Mouse (Mus musculus) mouse embryonic stem cell (cell line): ENCODE measurements at regions not wholly inside any gene's neighbourhood (a gene's known extent, or its start where the extent isn't known, plus 50 kb on each side); places are given as distances from the start of the nearest gene placed in this dataset.
"Not testable (repeated sequence)": the region's sequence is repeated elsewhere in the genome, so short reads cannot be mapped to it uniquely, and the experiment has no call there.

Experiments used
- in situ Hi-C, 2 experiments: fragments of 300-500 bp; cut with MboI; formaldehyde crosslinking; loops; 1 replicate in 1 of 2; 3 replicates in 1 of 2; pipeline ENCODE4 v1.14.3; 2019 to 2020; ENCODE audit warnings: low sequenced_read_pairs in 2 of 2, low pct_unique_long_range_greater_than_20kb in 1 of 2, mixed read lengths in 1 of 2; ENCODE audit not compliant: unreplicated experiment in 1 of 2

DNA sequence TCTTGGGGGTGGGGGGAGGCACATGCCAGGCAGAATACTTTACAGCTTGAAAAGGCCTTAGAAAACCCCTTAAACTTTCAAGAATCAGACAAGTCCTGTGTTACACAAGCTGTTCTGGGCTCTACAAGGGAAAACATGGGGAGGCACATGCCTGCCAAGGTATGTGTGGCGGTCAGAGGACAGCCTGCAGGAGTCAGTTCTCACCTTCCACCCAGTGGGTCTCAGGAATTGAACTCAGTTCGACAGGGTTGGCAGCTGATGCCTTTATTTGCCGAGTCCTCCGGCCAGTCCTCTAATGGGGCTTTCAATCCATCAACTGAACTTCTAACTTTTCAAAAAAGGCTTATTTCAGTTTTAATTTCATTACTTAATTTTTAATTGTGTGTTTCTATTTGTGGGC, 129.6 kb upstream of the Mrps10 start:
- in situ Hi-C loops: no loop called here

GRCm38 (mm10) chr17:47237881-47238280, 130.8 kb upstream of the Mrps10 start:
- in situ Hi-C loops: not testable (repeated sequence)

DNA sequence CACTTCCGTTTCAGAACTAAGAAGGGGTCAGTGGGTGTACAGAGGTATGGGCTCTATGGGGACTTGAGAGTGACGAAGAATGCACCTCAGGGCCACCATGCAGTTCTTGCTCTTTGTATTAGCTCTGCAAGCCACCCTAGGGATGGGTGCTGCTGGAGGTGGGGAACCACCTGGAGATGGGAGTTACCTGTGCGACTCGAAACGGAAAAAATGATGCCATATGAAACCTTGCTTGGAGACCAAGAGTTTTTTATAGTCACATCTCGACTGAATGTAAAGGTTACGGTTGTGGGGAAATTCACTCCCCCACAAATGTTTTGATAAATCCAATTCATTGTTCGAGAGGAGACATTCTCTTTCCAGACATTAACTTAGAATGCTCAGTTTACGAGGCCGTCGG, 134.3 kb upstream of the Mrps10 start:
- in situ Hi-C loops: no loop called here

DNA sequence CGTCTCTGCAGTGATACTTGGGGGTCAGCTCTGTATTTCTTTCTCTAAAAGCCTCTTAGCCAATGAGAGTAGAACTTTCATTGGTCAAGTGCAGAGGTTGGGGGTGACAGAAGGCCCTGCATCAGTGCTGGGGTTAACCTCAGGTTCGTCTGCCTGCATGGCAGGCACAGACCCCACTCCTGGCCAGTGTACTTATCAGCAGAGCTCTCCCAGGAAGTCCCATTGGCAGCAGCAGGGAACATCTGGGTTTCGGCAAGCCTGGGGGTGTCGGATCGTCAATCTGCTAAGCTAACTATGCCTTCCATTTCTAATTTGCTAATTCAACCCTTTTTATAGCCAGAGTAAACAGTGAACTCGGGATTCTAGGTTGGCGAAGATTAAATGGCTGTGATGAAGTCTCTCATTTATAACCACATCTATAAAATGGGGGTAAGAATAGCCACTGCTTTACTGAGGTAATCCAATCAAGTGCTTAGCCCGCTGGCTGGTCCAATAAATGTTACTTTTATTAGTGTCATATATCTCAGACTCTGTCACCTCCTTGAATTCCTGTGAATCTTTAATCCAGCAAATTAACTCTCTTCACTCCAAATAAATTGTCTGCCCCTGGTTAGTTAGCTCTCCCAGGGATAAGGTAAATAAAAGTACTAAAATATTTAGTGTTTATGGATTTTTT, 135.5 kb upstream of the Mrps10 start:
- in situ Hi-C loops: no loop called here

- in situ Hi-C loops: no loop called here
Observed at GRCm38 (mm10) chr17:47230715-47231114, 138.0 kb upstream of the Mrps10 start.

DNA sequence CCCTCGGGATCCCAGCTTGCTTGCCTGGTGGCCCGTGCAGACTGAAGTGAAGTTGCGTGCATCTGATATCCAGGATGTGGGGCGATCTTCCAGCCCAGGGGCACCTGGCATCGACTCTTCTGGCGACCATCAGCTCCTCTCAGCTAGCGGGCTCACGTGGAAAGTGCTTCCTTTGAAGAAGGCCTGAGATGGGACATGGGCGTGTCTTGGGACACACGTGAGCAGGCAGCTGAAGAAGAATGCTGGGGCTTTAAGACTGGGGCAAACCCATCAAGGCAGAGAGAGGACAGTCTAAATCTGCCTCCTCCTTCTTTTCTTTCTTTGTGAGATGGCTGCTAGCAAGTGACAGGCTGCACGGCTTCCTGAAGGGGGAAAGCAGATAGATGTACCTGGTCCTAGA, 142.3 kb upstream of the Mrps10 start:
- in situ Hi-C loops: no loop called here

DNA sequence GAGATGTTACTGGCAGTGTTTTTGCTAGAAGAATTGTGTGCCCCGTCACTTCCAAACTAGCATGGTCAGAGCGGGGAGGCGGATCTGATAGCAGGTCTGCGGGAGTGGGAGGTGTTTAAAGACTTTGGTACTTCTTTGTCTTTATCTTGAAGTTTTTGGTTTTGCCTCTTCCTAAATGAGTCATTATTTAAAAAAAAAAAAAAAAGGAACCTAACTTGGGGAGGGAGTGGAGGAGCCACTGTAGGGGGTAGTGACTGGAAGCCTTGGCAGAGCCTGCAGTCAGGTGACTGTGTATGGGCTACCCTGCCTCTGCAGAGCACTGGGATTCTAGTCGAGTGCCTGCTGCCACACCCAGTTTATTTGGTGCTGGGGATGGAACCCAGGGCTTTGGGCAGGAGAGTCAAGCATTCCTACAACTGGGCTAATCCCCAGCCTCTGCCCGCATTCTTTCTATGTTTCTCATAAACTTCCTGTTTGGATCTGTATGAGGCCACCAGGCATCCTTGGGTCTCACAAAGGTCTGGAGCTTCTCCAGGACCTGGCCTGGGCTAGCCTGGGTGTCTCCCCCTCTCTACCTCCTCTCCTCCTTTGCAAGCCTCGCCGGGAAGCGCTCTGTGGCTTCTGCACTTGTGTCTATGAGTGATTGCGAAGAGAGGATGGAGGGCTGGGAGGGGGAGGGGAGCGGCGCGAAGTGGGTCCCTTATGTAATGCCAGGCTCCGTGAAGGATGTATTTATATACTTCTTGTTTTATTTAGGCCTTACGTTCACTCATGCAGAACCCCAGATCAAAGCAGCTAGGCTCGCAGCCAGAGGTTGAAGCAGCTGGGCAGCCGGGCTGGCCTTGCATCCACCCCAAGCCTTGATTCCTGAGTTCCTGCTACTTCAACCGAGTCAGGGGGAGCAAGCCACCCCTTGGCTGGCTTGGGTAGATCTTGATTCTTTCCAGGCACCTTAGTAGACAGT, 143.1 kb upstream of the Mrps10 start:
- in situ Hi-C loops: no loop called here

DNA sequence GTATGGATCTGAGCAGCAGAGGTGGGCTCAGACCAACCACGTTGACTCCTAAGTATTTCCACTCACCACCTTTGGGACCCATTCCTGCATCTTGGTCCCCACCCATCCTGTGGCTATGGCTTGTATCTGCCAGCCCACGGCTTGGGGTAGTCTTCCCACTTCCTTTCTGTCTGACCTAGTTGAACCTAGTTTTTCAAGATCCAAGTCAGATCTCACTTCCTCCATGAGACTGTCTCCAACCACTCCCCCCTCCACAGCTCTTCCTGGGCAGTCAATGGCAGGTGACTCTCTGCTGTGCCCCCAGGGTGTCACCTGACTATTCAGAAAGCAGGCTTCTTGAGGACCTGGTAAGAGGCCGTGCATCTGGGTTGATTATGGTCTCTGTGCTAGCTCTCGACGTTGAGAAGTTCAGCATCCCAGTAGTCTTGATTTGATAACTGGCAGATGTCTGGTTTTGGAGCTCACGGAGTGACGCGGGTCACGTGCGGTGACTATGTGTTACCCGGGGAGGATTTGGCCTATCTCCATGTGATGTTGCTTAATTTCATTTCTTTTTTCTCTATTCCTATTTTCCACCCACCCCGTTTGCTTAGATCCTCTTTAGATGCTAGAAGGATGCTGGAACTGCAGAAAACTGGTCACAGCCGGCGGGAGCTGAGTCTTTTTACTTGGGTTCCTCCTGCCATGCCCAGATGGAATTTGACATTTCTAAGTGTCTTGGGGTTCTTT, 147.5 kb upstream of the Mrps10 start:
- in situ Hi-C loops: no loop called here

DNA sequence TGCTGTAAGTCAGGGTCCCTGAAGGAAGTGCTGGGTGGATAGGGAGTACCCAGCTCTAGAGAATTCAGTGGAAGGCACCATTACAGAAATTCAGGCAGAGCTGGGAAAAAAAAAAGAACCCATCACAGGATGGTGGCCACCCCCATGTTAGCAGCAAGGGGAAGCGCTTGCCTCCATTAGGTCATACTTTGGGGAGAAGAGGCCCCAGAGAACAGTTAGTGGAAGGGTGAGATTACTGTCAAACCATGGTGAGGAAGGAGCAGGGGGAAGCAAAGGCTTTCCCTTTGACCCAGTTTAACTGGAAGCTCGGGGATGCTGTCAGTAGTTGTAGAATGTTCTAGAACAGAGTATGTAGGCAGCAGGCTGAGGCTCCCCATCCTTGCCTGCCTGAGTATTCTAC, 148.8 kb upstream of the Mrps10 start:
- in situ Hi-C loops: no loop called here

- in situ Hi-C loops: no loop called here
Observed at GRCm38 (mm10) chr17:47216490-47216889, 152.2 kb upstream of the Mrps10 start.

DNA sequence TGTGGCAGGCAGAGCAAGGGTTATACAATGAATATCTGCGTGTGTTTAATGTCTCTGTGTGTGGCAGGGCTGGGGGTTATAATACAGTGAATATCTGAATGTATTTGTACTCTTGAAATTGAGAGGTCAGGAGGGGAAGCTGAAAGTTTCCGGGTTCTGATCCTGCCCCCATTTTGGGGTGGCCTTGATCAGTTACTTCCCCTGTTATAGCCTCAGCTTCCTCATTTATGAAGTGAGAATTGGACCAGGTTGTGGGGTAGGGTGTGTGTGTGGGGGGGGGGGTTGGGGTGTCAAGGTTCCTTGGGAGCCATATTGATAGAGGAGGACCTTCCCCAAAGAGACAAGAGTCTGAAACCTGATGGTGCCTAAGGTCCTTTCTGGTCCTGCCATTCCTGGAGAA, 152.8 kb upstream of the Mrps10 start:
- in situ Hi-C loops: no loop called here

DNA sequence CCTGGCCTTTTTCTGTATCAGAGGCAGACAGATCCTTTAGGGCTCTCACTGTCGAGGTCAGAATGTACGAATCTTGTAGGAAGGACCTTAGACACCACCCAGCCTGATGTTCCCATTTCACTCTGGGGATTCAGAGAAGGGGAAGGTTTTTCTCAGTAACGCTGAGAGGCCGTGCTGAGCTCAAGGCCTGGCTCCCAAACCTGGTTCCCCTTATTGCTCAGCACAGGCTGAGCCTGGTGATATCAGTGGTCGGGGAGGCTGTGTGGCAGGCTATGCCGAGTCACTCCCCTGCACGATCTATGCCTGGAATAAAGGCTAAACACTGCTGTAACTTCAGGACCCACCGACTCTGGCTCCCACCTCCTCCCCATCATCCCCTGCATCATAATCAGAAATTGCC, 154.6 kb upstream of the Mrps10 start:
- in situ Hi-C loops: no loop called here

DNA sequence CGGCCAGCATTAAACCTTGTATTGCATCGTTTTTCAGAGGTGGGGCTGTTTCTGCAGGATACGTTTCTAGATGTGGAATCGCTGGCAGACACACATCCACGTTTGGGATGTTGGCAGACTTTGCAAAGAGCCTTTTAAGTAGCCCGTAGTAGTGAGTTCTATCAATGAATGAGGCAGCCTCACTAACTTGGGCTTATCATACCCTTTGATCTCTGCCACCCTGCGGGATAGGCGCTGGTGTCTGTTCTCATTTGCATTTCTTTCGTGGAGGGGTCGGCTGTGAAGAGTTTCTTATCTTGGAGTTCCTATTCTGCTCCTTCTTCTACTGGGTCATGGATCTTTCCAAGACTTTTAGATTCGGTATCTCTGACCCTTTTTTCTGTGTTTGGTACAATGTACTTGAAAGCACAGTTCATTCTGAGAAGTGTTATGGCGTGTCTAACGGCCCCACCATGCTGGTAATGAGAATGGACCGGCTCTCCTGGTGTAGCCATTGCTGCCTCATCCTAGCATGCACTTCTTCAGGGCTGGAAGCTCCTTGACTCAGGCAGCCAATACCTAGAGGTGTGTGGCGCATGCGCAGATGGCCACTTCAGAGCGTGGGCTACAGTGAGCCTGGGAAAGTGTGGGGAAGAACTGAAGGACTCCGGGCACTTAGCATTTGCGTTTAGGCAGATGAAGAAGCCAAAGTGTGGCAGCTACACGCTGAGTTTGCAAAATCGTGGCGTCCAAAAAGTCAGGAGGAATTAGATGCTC, 158.1 kb upstream of the Mrps10 start:
- in situ Hi-C loops: no loop called here

DNA sequence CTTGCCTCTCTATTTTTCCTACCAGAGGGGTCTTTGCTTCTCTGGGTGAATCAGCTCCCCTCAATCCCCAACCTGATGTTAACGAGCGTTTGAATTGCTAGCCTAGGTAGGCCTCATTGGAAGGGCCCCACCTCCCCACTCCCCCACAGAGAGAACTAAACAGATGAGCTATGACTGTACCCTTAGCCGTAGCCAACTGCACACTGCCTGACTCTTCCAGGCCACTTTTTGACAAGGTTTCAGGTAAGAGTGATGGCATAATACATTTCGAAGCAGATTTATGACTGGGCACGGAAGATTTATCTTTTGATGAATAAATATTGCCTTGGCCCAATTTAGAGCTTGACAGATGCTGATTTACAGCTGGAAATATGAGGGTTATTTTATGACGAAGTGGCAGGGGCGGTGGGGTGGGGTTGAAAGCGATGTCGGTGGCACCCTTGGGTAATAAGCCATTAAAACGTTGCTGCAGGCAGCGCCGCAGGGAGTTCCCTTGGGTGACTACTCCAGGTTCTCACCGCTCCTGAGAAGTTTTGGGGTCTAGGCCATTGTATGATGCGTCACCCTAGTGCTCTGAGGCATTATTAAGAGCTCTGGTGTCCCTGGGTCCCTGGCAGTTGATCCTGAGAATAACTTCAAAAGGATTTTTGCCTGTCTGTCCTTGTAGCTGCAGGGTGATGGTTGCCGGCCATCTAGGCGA, 159.7 kb upstream of the Mrps10 start:
- in situ Hi-C loops: no loop called here

DNA sequence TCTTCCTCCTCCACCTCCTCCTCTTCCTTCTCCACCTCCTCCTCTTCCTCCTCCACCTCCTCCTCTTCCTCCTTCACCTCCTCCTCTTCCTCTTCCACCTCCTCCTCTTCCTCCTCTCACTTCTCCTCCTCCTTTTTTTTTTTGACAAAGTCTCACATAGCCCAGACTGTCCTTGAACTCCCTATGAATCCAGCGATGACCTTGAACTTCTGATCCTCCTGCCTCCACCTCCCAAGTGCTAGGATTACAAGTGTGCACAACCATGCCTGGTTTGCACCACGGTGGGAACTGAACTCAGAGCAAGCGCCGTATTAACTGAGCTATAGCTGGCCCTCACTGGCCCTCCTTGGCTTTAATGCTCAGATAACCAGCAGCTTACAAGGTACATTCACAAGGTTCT, 161.2 kb upstream of the Mrps10 start:
- in situ Hi-C loops: no loop called here

- in situ Hi-C loops: no loop called here
Observed at GRCm38 (mm10) chr17:47204470-47205162, 164.1 kb upstream of the Mrps10 start.

DNA sequence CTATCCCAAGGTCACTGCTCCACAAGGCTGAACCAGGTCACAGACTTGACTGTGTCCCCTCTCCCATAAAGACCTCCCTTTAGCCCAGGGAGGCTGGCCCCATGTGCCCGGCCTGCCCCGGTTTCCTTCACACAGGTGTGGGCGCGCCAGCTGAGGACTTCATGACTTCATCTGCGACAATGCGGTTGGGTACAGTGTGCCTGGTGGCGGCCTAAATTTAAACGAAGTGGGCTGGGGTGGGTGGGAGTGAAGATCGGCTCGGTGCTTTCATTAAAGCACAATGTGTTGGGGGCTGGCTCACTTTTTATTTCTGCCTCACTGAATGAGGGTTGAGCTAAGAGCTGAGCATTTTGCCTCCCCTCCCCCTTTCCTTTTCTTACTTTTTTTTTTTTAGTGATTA, 169.5 kb upstream of the Mrps10 start:
- in situ Hi-C loops: no loop called here

DNA sequence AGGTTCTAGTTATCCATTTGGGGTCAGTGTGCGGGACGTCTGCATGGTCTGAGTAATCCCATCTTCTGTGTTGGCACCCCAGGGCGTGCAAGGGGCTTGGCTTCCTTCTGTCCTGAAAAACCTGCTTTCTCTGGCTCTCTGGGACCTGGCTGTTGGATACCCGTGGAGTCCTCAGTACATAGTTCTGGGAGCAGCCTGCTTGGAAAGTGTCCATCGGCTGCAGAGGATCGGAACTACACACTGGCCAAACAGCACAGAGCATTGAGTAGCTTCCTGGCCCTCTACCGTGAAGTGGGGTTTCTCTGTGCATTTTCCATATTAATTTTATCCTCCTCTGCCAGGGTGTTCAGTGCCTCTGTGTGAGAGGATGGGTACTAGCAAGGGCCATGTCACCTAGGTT, 170.7 kb upstream of the Mrps10 start:
- in situ Hi-C loops: no loop called here
